Mouse (Mus musculus) embryo, embryonic 11 days (tissue): ENCODE results near the gene Zfp444.
"Not testable (repeated sequence)": the region's sequence is repeated elsewhere in the genome, so short reads cannot be mapped to it uniquely, and the experiment has no call there.

Experiments used
- DNase-seq: peaks from one replicate; pipeline ENCODE4 v3.0.0-alpha.2; 2015

Zfp444 gene

DNA sequence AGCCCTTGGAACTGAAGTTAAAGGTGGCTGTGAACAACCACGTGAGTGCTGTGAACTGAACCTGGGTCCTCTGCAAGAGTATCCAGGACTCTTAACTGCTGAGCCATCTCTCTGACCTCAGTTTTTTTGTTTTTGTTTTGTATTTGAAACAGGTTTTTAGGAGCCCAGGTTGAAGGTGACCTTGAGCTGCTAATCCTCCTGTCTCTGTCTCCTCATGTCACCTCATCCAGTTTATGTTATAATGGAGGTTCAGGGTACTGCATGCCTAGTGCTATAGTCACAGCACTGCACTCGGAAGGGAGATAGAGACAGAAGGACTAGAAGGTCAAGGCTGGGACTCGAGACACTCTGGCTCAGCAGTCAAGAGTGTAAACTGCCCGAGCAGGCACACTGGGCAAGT is 9.9 kb upstream of the Zfp444 start:
- no peak for DNase-seq

DNA sequence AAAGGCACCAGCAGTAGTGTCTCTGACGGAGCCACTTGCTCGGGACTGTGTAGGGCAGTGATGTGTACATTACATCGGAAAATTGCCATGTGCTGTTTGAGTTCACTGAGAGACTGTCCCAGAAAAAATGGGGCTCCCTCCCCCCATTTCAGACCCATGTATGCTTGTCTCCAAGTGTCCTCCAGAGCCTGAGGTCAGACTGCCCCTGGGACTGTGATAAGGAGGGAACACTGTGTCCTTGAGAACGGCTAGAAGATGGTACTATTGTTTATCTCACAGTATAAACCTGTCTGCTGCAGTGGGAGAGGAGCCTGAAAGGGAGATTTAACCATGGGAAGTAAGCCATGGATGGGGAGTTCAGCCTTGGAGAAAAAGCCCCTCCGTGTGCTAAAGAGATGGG is 7.4 kb upstream of the Zfp444 start:
- no peak for DNase-seq

DNA sequence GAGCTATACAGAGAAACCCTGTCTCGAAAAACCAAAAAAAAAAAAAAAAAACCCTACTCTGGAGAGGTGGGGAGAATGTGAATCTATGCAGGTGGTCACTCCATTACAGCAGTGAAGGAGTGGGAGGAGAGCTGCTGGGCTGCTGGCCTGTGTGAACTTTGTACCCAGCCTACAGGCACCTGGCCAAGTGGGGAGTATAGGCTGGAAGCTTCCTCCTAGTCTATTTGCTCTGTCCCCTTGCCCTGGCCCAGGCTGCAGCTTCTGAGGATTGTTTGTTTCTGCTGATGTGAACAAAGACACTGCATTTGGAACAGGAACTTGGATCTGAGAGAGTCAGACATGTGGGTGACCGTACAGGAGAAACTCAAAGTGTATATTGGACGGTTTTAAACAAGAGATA is 2.6 kb upstream of the Zfp444 start:
- no peak for DNase-seq

DNA sequence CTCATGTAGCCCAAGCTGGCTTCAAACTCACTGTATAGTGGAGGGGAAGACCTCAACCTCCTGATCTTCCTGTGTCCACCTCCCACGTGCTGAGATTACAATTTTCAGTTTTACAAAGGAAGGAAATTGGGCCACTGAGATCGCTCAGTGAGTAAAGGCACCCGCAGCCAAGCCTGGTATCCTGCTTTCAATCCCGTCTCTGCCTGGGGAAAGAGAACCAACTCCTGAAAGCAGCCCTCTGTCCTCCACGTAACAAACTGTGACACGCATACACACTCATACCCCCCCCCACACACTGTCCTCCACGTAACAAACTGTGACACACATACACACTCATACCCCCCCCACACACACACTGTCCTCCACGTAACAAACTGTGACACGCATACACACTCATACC is 1.6 kb upstream of the Zfp444 start:
- no peak for DNase-seq

DNA sequence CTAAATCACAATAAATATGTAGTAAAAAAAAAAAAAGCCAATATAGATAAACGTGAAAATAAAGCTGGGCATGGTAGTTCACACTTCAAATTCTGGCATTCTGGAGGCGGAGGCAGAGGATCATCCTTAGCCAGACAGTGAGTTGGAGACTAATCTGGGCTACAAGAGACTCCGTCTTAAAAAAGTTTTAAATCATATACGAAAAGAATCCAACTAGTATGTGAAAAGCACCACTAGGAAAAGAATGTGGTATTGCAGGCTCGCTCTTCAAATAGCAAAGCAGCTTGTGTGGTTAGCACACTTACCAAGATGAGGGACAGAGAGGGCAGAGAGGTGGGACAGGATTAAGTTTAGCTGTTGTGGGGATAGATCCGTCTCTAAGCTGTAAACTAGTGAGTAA is 1.2 kb upstream of the Zfp444 start:
- no peak for DNase-seq

DNA sequence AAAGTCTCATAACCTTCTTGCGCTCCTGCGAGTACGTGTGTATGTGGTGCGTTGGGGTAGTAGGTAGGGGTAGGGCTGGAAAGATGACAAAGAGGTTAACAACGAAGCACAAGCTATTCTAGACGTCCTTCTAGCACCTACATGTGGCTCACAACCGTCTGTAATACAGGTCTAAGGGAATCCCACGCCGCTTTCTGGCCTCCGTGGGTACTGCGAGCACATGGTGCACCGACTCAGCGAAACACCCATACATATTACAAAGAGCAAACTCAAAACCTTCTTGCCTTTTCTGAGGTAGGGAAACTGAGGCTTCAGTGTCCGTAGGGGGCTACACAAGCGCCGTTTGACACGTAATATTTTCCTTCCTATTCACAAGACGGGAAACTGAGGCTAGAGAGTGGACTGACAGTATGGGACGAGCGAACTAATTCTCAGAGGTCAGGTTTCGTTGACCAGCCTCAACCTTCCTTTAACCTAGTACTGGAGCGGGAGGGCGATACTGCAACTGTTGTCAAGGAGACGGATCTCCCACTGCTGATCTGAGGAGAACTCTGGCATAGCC is 501 bp upstream of the Zfp444 start:
- DNase-seq, result peak; percentile 75

DNA sequence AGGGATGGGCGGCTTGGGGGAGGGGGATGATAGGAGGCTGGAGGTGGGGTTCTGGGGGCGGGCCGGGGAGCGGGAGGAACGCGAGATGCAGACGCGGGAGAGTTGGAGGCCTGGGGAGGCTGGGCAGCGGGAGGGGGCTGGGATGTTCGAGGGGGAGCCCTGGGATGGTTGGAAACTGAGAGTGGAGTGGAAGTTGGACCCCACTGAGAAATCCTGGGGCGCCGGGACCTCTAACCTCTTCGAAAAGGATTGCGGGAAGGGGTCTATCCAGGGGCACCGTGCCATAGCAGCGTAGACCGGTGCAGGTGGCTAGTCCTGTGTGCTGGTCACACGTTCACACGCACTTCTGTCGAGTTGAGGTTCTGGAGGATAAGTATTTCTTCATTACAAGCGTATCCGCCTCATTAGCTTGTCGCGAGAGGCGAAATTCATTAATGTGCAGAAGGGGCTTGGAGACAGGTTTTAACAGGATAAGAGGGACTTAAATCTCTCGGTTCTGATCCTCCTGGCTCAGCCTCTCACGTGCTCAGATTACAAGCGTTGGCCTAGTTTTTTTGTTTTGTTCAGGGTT is 733 bp downstream of the Zfp444 start:
- no peak for DNase-seq

DNA sequence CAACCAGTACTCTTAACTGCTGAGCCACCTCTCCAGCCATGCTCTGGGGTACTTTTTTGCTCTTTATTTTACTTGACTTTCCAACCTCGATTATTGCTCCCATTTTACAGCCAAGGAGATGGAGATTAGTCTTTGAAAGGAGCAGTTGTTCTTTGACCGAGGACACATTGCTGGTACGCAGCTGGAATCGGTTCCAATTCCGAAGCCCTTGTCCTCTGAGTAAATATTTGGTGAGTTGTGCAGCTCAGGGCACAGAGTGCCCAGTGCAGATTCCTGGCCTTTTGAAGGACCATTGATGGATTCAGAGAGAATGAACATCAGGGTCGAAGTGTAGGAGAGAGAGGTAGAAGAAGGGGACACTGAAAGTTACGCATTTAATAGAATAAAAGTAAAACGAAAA is 1.8 kb downstream of the Zfp444 start:
- DNase-seq, result no peak

DNA sequence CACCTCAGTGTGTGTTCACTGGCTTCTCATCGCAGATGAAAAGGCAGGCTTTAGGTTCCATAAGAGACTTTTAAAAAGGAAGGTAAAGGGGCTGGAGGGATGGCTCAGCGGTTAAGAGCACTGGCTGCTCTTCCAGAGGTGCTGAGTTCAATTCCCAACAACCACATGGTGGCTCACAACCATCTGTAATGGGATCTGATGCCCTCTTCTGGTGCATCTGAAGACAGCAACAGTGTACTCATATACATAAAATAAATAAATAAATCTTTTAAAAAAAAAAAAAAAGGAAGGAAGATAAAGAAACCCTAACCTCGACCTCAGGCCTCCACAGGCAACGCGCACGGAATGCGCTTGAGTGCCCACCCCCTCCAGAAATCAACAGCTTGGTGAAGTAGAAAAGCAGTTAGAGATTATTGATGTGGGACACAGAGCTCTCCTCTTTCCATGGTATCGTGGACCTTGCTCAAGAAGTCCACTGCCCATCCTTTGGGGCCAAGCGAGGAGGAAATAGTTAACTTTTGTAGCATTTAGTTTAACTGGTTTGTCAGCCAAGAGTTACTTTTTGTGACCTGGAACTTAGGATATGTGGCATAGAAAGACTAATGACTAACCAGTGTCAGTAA is 2.5 kb downstream of the Zfp444 start:
- not testable (repeated sequence) for DNase-seq

DNA sequence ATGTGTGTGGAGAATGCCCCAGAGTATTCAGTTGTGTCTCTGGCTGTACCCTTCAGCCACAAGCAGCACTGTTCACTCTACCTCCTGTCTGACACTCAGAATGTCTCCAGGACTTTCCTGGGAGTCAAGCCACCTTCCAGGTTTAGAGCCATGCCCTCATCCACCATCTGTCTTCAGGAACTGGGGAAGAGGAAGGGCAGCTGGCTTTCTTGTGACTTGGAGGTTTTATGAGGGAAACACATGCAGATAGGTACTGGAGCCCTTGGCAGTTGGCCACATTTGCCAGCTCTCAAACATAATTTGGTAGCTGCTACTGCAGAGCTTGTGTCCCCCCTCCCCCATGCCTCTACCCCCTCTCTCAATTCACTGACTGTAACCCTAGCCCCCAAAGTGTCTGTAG is 7.0 kb downstream of the Zfp444 start:
- no peak for DNase-seq

DNA sequence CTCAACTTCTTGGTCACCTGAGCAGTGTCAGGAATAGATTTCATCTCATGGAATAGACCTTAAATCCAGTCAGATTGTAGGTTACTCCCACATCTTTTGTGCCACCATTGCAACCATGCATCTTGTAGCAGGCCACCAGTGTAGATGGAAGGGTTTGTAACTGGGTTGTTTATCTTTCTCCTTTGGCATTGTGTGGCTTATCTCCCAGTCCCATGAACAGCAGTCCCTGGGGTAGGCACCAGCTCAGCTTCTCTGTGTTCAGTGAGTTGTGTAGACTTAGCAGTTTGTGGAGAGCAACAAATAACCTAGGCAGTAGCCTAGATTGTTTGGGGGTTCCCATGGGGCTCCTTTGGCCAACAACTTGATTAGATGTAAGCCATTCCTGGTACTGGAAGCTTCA is 10.9 kb downstream of the Zfp444 start:
- no peak for DNase-seq

DNA sequence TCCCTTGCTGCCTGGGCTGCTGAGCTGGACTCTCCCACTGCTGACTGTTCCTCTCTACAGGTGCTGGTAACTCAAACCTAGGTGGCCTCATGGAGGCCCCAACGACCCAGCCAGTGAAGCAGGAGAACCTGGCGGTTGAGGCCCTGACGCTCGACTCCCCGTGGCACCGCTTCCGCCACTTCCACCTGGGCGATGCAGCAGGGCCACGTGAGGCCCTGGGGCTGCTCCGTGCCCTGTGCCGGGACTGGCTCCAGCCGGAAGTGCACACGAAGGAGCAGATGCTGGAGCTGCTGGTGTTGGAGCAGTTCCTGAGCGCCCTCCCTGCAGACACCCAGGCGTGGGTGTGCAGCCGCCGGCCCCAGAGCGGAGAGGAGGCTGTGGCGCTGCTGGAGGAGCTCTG is 11.8 kb downstream of the Zfp444 start:
- no peak for DNase-seq

DNA sequence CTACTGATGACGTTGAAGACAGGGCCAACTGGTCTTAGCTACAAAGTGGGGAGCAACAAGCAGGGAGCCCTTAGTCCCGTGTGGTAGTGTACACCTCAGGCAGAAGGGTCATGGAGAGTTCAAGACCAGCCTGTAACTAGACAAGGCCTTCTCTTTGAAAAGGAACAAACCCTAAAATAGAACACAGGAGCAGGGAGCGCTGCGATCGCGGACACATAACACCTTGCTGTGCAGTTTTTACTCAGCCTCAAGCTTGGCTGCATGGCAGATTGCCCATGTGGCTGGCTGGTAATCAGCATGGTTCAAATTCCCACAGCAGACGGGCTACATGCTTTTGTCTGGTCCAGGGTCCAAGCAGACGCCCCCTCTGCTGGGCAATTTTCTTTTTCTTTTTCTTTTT is 12.5 kb downstream of the Zfp444 start:
- no peak for DNase-seq

DNA sequence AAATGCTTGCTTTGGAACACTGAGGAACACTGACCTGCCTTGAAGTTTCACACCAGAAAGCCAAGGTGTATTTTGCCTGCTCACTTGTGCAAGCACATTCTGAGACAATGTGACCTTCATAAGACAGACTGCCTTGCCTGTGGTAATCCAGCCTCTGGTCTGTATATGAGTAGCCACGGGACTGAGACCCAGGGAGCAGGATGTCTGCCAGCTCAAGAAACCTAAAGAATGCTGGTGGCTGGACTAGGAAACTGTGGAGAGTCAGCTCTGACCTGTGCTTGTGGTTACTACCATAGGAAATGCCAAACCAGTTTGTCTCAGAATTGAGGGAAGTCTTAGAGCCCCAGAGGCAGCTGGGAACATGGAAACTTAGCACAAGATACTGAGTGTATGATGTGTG is 13.4 kb downstream of the Zfp444 start:
- no peak for DNase-seq

DNA sequence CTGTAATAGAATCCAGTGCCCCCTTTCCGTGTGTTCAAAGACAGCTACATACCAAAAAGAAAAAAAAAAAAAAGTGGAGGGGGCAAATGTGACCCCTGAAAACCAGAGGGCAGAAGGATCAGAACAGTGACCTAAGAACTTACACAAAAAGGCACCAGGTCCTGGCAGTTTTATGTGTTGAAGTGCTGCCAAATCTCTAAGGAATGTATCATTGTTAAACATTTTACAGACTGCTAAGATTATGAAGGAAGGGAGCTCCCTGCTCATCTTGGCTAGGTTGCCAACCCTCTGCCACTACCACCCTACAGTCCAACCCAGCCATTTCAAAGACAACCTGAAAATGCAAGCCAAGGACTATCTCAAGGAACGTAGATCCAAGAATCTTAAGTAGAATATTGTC is 14.2 kb downstream of the Zfp444 start:
- DNase-seq, result no peak

DNA sequence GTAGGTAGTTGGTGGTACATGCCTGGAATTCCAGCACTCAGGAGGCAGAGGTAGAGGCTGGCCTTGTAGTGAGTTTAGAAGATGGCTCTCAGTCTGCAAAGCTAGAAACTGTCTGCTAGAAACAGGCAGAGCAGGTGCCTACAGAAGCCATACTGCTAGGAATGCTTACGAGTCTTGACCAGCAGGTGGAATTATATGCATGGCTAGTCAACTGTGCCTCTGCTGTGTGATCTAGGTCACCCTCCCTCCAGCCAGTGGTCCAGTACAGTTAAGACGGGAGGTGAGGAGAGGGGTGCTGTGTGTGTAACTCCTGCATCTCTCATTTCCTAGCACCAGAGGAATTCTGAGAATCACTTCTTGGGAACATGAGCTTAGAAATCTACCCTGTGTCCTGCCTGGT is 14.7 kb downstream of the Zfp444 start:
- no peak for DNase-seq

DNA sequence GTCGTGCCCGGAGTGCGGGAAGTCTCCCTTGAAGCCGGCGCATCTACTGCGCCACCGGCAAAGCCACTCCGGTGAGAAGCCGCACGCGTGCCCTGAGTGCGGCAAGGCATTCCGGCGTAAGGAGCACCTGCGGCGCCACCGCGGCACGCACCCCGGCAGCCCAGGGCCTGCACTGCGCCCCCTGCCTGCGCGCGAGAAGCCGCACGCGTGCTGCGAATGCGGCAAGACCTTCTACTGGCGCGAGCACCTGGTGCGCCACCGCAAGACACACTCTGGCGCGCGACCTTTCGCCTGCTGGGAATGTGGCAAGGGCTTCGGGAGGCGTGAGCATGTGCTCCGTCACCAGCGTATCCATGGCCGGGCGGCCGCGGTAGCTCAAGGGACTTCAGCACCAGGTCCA is 17.5 kb downstream of the Zfp444 start:
- DNase-seq, result peak; percentile 26

DNA sequence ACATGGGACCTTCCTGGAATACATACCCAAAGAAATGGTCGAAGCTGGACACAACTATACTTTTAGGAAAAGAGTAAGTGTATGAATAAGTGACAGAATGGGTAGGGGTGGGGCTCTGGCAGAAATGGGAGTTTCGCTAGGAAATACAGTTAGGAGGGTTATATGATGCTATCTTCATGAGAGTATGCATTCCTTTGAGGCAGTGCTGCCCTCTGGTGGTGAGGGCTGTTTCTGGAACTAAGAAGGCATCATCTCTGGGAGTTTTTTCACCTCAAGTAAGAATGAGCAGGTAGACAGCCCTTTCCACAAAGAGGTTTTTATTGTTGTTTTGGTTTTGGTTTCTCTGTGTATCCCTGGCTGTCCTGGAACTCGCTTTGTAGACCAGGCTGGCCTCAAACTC is 19.4 kb downstream of the Zfp444 start:
- peak; percentile 76 for DNase-seq

DNA sequence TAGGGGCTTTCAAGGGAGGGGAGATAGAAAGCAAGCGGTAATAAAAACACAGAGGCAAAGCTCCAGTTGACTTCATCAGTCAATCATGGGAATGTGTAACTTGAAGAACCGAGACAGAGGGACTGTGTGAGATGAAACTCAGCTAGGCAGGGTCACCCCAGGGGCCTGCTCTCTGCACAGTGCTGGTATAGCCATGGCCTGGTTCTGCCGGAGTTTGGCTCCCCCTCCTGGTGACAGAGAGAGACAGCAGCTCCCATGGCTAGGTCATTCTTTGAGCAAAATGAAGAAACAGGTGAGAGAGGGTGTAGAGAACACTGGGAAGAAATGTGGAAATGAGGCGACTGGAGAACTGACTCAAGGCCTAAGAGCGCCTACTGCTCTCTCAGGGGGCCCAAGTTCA is 22.1 kb downstream of the Zfp444 start:
- DNase-seq, result peak; percentile 60

DNA sequence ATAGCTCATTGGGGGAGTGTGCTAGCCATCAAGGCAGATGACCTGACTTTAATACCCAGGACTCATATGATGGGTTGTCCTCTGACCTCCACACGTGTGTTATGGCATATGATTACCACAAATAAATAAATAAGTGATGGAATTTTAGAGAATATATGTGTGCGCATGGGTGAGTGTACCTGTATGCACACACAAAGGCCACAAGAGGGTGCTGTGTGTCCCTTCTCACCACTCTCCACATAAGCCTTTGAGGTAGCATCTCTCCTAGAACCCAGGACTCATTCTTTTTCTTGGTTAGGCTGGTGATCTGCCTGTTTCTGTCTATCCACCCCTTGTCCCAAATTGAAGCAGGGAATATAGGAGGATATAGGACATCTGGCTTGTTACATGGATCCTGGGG is 23.8 kb downstream of the Zfp444 start:
- DNase-seq, result no peak

DNA sequence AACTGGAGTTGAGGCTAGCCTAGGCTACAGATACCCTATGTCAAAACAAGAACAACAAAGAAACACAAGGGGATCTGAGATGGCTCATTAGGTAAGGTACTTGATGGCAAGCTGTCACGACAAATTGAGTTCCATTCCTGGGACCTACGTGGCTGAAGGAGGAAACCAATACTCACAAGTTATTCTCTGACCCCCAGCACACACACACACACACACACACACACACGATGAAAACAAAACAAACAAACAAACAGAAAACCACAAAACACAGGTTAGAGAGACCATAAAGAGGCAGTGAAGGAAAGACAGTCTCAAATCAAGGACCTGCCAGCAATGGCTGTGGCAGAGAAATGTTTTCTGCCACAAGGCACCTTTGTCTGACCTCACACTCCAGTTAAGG is 24.8 kb downstream of the Zfp444 start, which contains the start of gene Galp:
Galp (plus strand) TSS at position 301 of the 400 bp plus-strand sequence.
- no peak for DNase-seq

DNA sequence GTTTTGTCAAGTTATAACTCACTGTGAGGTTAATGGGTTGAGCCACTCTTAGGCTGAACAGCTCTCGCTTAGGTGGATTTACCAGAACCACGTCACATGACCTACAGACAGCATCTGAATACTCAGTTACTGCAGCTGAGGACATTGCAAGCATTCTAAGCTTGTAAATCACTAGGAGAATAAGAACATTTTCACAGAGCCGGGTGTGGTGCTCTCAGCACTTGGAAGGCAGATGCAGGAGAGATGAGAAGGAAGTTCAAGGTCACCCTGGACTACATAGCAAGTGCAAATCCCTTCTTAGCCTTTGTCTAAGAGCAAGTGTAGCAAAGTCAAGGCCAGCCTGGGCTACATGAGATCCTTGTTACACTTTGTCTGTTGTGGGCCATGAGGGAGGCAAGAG is 32.2 kb downstream of the Zfp444 start:
- no peak for DNase-seq

DNA sequence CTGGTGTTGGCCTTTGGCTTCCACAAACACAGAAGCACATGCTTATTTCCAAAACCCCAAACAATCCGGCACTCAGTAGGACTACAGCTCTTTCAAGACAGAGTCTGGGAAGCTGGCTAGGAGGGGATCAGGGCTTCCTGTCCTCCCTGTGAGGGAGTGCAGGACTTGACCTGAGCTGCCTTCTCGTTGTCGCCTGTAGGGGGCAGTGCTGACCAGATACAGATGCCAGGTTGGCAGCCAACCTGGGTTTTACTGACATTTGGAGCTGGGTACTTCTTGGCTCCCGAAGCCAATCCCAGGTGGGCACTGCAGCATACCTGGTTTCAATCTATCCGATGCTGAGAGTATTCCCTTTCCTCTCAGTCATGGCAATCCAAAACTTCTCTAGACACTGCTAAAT is 41.1 kb downstream of the Zfp444 start:
- DNase-seq, result no peak

DNA sequence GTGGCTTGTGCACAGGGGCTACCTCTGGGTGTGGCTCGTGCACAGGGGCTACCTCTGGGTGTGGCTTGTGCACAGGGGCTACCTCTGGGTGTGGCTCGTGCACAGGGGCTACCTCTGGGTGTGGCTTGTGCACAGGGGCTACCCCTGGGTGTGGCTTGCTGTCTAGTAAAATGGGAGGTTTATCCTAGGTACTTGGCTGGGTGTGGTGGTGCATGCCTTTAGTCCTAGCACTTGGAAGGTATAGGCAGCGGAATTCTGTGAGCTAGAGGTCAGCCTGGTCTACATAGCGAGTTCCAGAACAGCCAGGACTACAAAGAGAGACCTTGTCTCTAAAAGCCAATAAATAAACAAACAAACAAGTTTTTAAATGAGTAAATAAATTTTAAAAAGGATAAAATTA is 42.7 kb downstream of the Zfp444 start:
- DNase-seq, result not testable (repeated sequence)

DNA sequence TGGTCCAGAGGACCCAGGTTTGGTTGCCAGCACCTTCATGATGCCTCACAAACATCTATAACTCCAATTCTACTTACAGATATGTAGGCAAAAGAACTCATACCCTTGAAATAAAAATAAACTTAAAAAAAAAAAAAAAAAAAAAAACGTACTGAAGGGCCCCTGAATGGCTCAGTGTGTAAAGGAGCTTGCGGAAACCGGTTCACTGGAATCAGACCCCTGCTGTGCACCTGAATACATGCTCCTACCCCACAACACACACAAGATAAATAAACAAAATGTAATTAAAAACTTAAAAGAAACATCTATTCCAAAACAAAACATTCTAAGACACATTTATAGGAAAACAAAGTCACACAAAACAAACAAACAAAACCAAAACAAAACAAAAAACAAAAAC is 48.1 kb downstream of the Zfp444 start:
- DNase-seq, result no peak
